In the genomic region with DNA sequence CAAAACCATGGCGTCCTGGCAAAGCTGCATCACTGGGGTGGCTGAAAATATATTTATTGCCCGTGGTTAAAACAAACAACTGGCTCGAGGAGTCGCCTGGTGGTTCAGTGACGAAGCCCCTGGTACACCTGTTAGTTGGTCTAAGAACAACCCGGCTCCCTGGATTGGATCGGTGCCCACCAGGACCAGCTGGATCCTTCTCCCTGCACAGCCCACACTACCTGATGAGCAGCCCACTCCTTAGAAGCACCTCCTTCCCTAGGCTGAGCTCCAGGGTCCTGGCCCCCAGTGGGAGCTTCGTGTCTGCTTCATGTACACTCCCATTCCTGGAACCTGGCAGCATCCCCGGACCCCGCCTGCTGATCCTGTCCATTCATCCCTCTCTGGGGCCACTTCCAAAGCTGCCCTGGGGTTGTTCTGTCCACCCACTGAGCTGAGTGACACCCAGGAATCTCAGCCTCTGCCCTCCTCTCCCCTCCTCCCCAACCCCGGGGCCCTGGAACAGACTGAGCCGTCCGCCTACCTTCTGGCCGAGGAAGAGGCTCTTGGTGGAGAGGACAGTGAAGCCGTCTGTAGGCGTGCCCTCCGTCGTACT, we compare ENCODE assay signal across 25 mouse cellular contexts. TPM values are rescaled to one million over a fixed set of nuclear protein-coding genes. Genes with fewer than 3 reads are reported as not detected.
A peak's percentile ranks its signal among the peaks of the same experiment; 100 is the strongest.
DNase-seq lines count a peak whose midpoint lies in the region; ATAC-seq and TF ChIP-seq lines count a peak whose summit lies in the region.
"Had no signal": no experiment of that assay in that cellular context is flagged by ENCODE, and none has a peak within 500 bp of the region (broad histone marks: within the 10 kb centered on the region; RNA-seq: fewer than 3 reads in every experiment).

No protein-coding gene starts in this region.

- WGBS in intestine, embryonic 15.5 days = 82% methylated on average over 18 of the region's 18 CpGs
- 83% methylated on average over 18 of the region's 18 CpGs for WGBS in intestine, postnatal 0 days
- WGBS in neural tube, embryonic 13.5 days = 87% methylated on average over 18 of the region's 18 CpGs
- 75% methylated on average over 18 of the region's 18 CpGs for WGBS in stomach, postnatal 0 days

- H3K4me1 ChIP-seq in intestine, embryonic 15.5 days (replicated peaks) = peaks cover 5% of the 10 kb centered on the region; the same call in 1 of the 2 replicates
- H3K4me1 ChIP-seq in intestine, postnatal 0 days (replicated peaks; ENCODE audit: control insufficient read depth, insufficient read depth, low read length) = no peaks in the 10 kb centered on the region
- peaks cover 43% of the 10 kb centered on the region for H3K4me1 ChIP-seq in neural tube, embryonic 13.5 days (replicated peaks)
- H3K4me1 ChIP-seq in stomach, postnatal 0 days (replicated peaks; ENCODE audit: control insufficient read depth, insufficient read depth) = no peaks in the 10 kb centered on the region
- H3K4me1 ChIP-seq: hindbrain, embryonic 10.5 days had no signal

- H3K27ac ChIP-seq in intestine, embryonic 15.5 days = no peak overlapping the region
- no peak overlapping the region for H3K27ac ChIP-seq in intestine, postnatal 0 days (ENCODE audit: low read depth, low read length)
- H3K27ac ChIP-seq in neural tube, embryonic 13.5 days (replicated peaks) = 0 out of 2 replicates have a peak overlapping the region, but pooled peaks have one; percentile 18
- H3K27ac ChIP-seq in stomach, postnatal 0 days (replicated peaks) = no peak overlapping the region
- H3K27ac ChIP-seq: embryonic facial prominence, embryonic 12.5 days; forebrain, embryonic 13.5 days; gastrocnemius, adult 2 months; hindbrain, embryonic 10.5 days; kidney, embryonic 15.5 days; macrophage had no signal

- H3K9me3 ChIP-seq in intestine, embryonic 15.5 days = no peaks in the 10 kb centered on the region
- H3K9me3 ChIP-seq in intestine, postnatal 0 days (ENCODE audit: control insufficient read depth) = no peaks in the 10 kb centered on the region
- H3K9me3 ChIP-seq in neural tube, embryonic 13.5 days = no peaks in the 10 kb centered on the region
- no peaks in the 10 kb centered on the region for H3K9me3 ChIP-seq in stomach, postnatal 0 days (ENCODE audit: control insufficient read depth, low read length)
- H3K9me3 ChIP-seq: embryonic facial prominence, embryonic 12.5 days; forebrain, embryonic 13.5 days; hindbrain, embryonic 10.5 days; kidney, embryonic 15.5 days had no signal

- TF ChIP-seq EP300 in stomach, postnatal 0 days (optimal IDR thresholded peaks at IDR 0.05) = no peak

- H3K4me2 ChIP-seq in intestine, embryonic 15.5 days (replicated peaks) = no peak overlapping the region
- no peak overlapping the region for H3K4me2 ChIP-seq in intestine, postnatal 0 days (replicated peaks; ENCODE audit: low read depth)
- H3K4me2 ChIP-seq in neural tube, embryonic 13.5 days = no peak overlapping the region
- H3K4me2 ChIP-seq in stomach, postnatal 0 days (replicated peaks; ENCODE audit: low read depth) = no peak overlapping the region
- H3K4me2 ChIP-seq: embryonic facial prominence, embryonic 12.5 days; forebrain, embryonic 13.5 days; heart, embryonic 11.5 days; kidney, embryonic 15.5 days had no signal

- peaks cover 23% of the 10 kb centered on the region for H3K36me3 ChIP-seq in intestine, embryonic 15.5 days
- H3K36me3 ChIP-seq in intestine, postnatal 0 days (ENCODE audit: control insufficient read depth, insufficient read depth) = peaks cover 55% of the 10 kb centered on the region
- peaks cover 18% of the 10 kb centered on the region for H3K36me3 ChIP-seq in neural tube, embryonic 13.5 days
- peaks cover 5% of the 10 kb centered on the region for H3K36me3 ChIP-seq in stomach, postnatal 0 days (ENCODE audit: control insufficient read depth, insufficient read depth, low read length)

- H3K9ac ChIP-seq in intestine, embryonic 15.5 days = no peak overlapping the region
- H3K9ac ChIP-seq in intestine, postnatal 0 days (ENCODE audit: low read depth, low read length) = no peak overlapping the region
- H3K9ac ChIP-seq in neural tube, embryonic 13.5 days = no peak overlapping the region
- H3K9ac ChIP-seq in stomach, postnatal 0 days (ENCODE audit: low read length) = no peak overlapping the region
- H3K9ac ChIP-seq: embryonic facial prominence, embryonic 12.5 days; forebrain, embryonic 13.5 days; kidney, embryonic 15.5 days had no signal

- H3K4me3 ChIP-seq in intestine, embryonic 15.5 days (replicated peaks) = no peak overlapping the region
- no peak overlapping the region for H3K4me3 ChIP-seq in intestine, postnatal 0 days (ENCODE audit: low read depth, low read length)
- no peak overlapping the region for H3K4me3 ChIP-seq in neural tube, embryonic 13.5 days
- no peak overlapping the region for H3K4me3 ChIP-seq in stomach, postnatal 0 days (ENCODE audit: low read depth, low read length)
- H3K4me3 ChIP-seq: embryonic facial prominence, embryonic 12.5 days; erythroblast, embryonic 14.5 days; forebrain, embryonic 13.5 days; gastrocnemius, adult 2 months; hindbrain, embryonic 10.5 days; kidney, embryonic 15.5 days had no signal

- no peaks in the 10 kb centered on the region for H3K27me3 ChIP-seq in intestine, embryonic 15.5 days (replicated peaks)
- no peaks in the 10 kb centered on the region for H3K27me3 ChIP-seq in intestine, postnatal 0 days (replicated peaks; ENCODE audit: control insufficient read depth, insufficient read depth, low read length)
- no peaks in the 10 kb centered on the region for H3K27me3 ChIP-seq in neural tube, embryonic 13.5 days
- no peaks in the 10 kb centered on the region for H3K27me3 ChIP-seq in stomach, postnatal 0 days (ENCODE audit: control insufficient read depth, insufficient read depth, low read length)
- H3K27me3 ChIP-seq: embryonic facial prominence, embryonic 12.5 days; forebrain, embryonic 13.5 days; kidney, embryonic 15.5 days had no signal

- no peak for TF ChIP-seq CTCF in intestine, postnatal 0 days (IDR thresholded peaks at IDR 0.05; ENCODE audit: low read depth)
- no peak for TF ChIP-seq CTCF in stomach, postnatal 0 days (IDR thresholded peaks at IDR 0.05; ENCODE audit: low read depth)

- peak; percentile 54 to 57 for DNase-seq in cerebellum, postnatal 14 days
- DNase-seq in neural tube, embryonic 10.5 days (ENCODE audit: extremely low spot score, low spot score) = no peak
- no peak for DNase-seq in stomach, postnatal 0 days (ENCODE audit: low spot score)
- no peak for DNase-seq in urinary bladder, postnatal 10 days (ENCODE audit: low spot score)
- DNase-seq: adrenal gland, postnatal 36 days; gastrocnemius, adult 2 months; heart, postnatal 10 days; layer of hippocampus, adult 9-11 months; spleen, adult 18-20 months; thymus, postnatal 14 days had no signal

- no peak for ATAC-seq in cerebellum, adult (ENCODE audit: insufficient number of reproducible peaks, low FRiP score, low TSS enrichment)
- peak; percentile 49; the same call in 1 of the 2 replicates for ATAC-seq in intestine, embryonic 15.5 days
- no peak for ATAC-seq in intestine, postnatal 0 days
- no peak for ATAC-seq in neural tube, embryonic 13.5 days (ENCODE audit: low read depth)
- peak; percentile 50; the same call in 1 of the 2 replicates for ATAC-seq in stomach, postnatal 0 days (ENCODE audit: low FRiP score, low TSS enrichment)
- ATAC-seq: CD4-positive, CD25-positive, alpha-beta regulatory T cell, adult 4 months; forebrain, embryonic 13.5 days; inflammation-experienced regulatory T-cells, adult 6 months; lung, postnatal 0 days; midbrain, embryonic 16.5 days had no signal

RNA-seq across cellular contexts. Expression of a gene that starts 40.5 kb away (rescaled TPM):
- 297 and 322 TPM in 2 replicates for polyA plus RNA-seq in intestine, embryonic 15.5 days (2015; fragmentation: Nextera tagmentation; extraction: Ambion mirVana)
- polyA plus RNA-seq in intestine, postnatal 0 days (2015; fragmentation: Nextera tagmentation; extraction: Ambion mirVana) = 132 and 138 TPM in 2 replicates
- polyA plus RNA-seq in neural tube, embryonic 13.5 days (2015; fragmentation: Nextera tagmentation; extraction: Ambion mirVana) = 367 and 382 TPM in 2 replicates
- polyA plus RNA-seq in stomach, postnatal 0 days (2015; fragmentation: Nextera tagmentation; extraction: Ambion mirVana) = 150 and 157 TPM in 2 replicates

Comparison
In these comparisons a context has a peak if more than half of its experiments do, and no peak if none do; other contexts are left out.
1. ATAC-seq: peak in intestine, embryonic 15.5 days (single experiment) and stomach, postnatal 0 days (single experiment); none in cerebellum, adult (single experiment), intestine, postnatal 0 days (single experiment) and neural tube, embryonic 13.5 days (single experiment).
2. DNase-seq: peak in cerebellum, postnatal 14 days (2 of 2); none in neural tube, embryonic 10.5 days (single experiment), stomach, postnatal 0 days (single experiment) and urinary bladder, postnatal 10 days (single experiment).